Mouse (Mus musculus) cerebral cortex, adult 2 months (tissue): ENCODE results near the gene Snap47.

Source experiments
- WGBS: fragments of 180-500 bp; shearing (Covaris S2); methylation state at CpG from one replicate; pipeline ENCODE4 v1.1.7; 2018; 5-methylcytosine and 5-hydroxymethylcytosine counted together

Gene Snap47

DNA sequence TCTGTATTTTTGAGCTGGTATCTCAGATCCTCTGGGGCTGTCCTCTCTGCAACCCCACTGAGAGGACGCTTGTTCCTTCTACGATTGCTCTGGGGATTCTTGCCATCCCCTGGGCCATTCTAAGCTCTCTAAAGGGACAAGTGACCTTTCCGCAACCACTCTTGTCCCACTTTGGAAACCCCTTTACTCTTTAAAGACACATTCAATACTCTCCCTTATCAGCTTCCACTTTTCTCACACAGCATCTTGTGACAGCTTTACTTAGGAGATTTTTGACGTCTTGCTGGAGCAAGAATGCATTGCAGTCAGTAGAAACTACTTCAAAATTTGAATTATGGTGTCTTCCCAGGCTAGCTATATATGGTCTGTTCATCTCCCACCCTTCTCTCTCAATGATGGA is at the start of gene Snap47:
Gene Snap47 (minus strand): TSS at position 101 of the 400 bp plus-strand sequence.
- 77% methylated on average over 4 of the region's 4 CpGs for WGBS

DNA sequence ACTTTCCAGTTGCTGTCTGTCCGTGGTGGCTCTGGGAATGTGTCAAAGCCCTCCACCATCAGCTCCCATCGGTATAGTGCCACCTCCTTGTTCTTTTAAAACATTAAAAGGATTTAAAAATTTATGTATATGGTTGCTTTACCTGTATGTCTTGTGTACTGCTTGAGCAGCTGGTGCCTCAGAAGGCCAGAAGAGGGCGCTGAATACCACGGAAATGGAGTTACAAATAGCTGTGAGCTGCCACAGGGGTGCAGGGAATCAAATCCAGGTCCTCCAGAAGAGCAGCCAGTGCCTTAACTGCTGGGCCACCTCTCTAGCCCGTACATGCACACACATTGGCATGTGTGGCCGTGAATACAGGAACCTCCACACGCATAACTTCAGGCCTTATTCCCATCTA is 46.8 kb upstream of the Snap47 start:
- WGBS = 91% methylated on average over 7 of the region's 7 CpGs

DNA sequence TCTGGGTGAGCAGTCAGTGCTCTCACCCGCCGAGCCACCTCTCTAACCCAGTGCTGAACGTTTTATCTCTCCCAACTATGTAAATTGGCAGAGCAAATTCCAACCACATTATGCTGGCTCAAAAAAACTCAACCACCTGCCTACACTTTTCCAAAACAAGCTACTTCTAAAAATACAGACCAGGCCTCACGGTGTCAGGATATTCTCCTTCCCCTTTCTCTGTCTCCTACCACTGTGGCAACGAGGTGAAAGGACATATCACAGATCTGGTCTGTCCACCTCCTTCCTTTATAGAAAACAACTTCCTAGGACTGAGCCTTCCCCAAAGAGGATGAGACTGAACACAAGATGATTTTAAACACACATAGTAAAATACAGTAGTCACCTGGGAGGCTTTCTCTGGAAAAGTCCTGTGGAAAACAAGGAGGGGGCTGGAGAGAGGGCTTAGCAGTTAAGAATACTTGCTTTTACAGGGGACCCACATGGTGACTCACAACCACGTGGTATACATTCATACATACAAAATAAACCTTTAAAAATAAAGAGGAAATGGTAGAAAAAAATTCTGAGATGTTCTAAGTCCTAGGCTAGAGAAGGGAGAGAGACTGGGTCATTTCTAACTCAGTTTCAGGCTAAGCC is 45.8 kb upstream of the Snap47 start:
- whole genome bisulfite sequencing = 48% methylated on average over 6 of the region's 6 CpGs

DNA sequence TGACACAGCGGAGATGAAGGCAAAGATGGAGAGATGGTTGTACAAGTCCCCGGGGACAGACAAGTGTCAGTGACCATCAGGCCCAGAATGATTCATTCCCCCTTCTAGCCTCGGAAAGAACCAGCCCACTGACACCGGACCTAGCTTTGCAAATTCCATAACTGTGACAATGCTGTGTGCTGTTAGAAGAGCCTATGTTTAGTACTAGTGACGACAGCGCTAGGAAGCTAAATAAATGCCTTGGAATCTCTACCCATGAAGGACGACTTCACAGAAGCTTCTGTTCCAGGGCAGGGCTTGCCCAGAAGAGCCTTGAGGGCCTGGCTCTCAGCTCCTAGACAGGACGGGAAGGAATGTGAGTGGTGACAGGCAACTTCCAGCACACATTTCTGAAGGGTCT is 35.2 kb upstream of the Snap47 start:
- 48% methylated on average over 8 of the region's 8 CpGs for WGBS

DNA sequence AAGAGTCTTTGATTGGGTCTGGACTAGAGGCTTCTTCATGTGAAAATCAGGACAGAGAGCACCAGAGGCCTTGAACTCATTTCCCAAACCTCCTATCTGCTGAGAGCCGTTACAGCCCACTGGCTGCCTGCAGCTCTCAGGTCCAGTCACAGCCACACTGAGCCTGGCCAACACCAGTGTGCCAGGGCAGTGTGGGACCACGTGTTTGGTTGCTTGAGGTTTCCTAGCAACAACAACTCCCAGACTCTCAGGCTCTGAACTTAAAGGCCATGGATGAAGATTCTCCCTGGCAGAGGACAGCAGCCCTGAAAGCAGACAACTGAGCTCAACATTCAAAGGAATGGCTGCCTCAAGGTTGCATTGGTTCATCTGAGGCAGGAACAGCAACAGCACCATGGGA is 34.7 kb upstream of the Snap47 start:
- 31% methylated on average over 2 of the region's 2 CpGs for WGBS

DNA sequence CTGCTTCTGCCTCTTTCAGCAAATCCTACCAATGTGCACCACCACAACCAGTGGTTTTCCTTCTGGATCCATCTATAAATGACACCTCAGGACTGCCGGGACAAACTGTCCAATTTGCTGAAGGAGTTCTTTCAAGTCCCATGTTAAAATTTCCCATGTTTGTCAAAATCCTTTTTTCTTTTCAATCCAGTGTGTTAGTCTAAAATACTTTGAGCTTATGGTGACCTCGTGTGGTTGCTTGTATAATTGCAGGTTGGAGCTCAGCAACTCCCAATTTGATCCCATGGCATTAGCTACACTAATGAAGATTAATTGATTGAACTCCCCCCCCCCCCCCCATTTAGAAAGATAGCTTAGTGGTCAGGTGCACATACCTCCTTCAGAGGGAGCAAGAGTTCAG is 32.2 kb upstream of the Snap47 start:
- WGBS = 2% methylated on average over 2 of the region's 2 CpGs

DNA sequence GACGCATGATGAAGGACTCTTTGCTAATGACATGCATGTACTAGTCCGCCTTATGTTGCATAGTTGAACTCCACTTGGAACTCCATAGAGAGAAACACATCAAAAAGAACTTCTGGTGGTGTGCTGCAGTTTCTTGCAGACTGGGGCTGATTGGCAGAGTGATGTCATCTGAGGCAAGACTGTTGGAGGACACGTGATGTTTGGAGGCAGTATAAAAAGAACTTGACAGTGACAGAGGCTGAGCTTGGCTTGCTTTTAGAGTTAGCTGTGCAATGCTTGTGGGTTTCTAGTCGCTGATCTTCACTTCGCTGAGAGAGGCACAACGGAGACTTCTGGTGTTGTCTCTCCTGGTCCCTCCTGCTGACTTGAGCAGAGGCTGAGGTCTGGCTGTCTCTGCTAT is 26.3 kb upstream of the Snap47 start:
- WGBS = 55% methylated on average over 6 of the region's 6 CpGs

DNA sequence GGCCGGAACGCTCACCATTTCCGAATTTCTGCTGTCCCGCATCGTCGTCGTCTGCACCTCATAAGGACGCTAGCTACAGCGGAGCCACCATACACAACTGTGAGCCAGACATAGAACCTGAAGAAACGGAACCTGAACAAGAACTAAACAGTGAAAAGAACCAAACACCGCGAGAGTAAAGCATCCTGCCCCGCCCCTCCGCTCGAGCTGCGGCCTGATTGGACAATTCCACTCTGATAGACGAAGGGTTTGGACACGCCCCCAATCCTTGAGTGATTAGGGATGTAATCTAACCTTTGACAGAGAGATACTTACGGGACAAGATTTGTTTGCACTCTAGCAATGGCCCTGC is 21.3 kb upstream of the Snap47 start, which contains the start of gene Zfp867:
Gene Zfp867 (minus strand): TSS at position 149 of the 352 bp plus-strand sequence.
- WGBS = under 1% methylated on average over 19 of the region's 19 CpGs

DNA sequence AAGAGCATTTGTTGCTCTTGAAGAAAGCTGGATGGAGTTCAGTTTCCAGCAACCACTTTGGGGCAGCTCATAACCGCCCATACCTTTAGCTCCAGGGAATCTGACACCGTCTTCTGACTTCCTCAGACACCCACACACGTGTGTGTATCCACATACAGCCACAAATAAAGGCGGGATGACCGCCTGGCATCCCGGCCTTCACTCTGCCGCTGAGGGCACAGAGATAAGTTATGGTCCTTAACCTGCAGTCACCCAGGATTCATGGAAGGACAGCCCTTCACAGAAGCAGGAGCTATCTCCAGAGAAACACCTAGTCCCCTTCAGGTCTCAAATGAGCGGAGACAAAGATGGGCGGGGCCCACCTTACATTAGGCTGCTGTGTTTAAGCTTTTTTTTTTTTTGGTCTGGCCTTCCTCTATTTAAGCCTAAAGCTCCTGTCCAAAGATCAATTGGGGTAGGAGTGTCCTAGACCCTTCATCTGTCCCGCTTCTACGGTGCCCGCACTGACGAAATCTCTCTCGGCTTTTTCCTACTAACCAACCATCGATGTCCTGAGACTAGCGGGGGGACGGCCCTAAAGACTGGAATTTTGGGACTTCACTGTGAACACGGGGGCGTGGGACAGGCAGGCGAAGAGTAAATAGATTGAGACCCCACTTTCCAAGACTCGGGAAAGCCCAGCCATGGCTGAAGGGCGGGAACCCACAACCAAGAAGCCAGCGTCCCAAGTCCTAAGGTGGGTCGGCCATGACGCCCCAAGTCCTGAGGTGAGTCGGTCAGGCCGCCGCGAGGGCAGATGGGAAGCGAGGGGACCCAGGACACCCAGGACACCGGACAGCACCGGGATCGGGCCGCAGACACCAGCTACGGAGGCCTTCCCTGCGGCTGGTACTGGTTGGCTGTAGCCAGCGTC is 20.7 kb upstream of the Snap47 start:
- 5% methylated on average over 37 of the region's 37 CpGs for WGBS

DNA sequence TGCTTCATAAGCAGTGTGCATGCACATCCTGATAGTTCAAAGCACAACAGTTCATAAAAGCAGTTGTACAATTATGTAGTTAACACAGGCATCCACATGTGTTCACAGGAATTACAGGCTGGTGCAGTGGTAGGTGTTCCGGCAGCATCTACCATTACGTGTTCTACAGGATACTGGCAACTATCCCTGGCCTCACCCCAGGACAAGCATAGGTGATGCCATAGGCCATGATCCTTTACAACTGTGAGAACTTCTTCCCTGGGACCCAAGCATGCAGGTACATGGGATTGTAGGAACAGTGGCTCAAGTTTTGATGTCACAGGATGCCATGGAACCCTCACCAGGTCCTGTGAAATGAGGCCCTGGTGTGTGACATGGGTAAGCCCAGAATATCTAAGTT is 9.5 kb upstream of the Snap47 start:
- 95% methylated on average over 2 of the region's 2 CpGs for WGBS

DNA sequence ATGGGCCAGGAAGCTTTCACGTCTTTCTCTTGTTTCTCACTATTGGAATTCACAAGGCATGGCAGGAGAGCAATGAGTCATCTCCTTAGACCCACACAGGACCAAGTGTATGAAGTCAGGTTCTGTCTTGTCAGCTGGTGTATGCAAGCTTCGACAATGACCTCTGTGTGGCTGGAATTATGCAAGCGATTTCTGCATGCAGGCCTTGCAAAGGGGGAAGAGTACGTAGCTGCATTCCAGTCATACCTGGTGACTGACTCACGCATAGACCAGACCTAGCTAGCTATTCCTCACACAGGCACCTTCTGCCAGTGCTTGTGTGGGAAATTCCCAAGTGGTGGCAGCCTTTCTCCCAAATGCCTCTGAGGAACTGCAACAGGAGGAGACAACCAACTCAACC is 8.0 kb upstream of the Snap47 start:
- 20% methylated on average over 5 of the region's 5 CpGs for WGBS

DNA sequence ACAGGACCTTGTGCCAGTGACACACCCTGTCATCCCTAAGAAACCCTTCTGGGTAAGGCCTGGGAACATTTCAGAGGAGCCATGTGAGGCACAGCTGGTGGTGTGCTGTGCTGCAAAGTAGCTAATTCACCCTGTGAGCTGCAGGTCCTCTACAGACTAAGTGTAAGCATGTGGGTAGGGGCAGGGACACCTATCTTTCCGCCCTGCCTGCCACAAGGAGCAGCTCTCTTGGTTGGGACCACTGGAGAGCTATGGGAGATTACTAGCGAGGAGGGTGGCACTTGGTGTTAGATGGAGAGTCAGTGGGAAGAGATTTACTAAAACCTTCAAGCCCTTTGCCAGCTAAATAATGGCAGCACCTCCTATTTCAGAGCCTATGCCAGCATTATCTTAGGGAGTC is 5.9 kb upstream of the Snap47 start:
- 93% methylated on average over 2 of the region's 2 CpGs for WGBS

DNA sequence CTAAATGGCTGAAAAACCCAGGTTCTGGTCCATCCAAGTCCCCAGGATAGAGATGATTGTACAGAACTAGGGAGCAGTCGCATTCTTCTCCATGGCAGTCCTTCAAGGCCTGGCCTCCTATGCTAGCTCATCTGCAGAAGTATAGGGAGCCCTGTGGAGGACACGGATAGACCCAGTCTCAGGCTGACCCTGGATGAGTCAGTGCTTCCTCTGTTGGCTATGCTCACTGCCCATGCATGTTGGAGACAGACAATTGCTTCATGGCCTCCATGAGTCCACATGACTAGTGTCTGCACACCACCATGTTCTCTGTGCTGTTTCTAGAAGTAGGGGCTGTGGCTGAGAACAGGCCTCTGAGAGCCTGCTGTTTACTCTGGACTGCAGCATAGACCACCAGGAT is 5.4 kb upstream of the Snap47 start:
- 92% methylated on average over 2 of the region's 2 CpGs for WGBS

DNA sequence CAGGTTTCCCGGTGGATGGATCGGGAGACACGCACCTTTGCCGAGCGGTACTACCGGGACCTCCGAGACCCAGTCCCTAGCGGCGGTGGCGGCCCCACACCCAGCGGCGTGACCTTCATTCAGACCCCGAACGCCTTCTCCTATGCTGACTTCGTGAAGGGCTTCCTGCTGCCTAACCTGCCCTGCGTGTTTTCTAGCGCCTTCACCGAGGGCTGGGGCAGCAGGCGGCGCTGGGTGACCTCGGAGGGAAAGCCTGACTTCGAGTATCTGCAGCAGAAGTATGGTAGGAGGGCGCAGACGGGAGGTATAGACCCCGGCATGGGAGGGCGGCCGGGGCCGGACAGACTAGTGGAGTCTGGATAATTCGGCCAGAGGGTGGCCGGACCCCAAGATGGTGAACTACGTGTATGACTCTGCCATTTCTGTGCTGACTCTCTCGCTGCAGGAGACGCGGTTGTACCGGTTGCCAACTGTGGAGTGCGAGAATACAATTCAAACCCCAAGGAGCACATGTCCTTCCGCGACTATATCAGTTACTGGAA is 685 bp downstream of the Snap47 start:
- WGBS = under 1% methylated on average over 38 of the region's 38 CpGs

DNA sequence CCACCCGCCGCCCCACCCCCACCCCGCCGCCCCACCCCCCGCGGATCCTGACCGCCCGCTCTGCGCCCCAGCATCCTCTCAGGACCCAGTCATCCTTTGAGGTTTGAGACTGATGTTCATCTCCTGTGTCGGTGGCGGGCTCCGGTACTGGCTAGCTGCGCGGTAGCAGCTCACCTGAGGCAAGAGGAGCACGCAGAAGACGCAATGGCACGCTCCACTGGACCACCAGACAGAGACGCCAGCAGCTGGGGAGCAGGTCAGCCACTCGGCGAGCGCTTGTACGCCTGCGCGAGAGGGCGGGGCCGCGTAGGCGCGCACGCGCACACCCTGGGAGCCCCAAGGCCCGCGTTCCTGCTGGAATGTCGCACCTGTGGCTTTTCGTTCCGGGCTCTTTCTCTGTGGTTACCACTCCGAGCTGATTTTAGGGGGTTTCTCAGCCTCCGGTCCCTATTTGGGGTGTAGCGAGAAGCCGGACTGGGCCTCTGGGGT is 1.2 kb downstream of the Snap47 start, which contains the start of gene Jmjd4:
Gene Jmjd4 (plus strand): TSS at position 305 of the 489 bp plus-strand sequence.
- WGBS = under 1% methylated on average over 36 of the region's 40 CpGs

DNA sequence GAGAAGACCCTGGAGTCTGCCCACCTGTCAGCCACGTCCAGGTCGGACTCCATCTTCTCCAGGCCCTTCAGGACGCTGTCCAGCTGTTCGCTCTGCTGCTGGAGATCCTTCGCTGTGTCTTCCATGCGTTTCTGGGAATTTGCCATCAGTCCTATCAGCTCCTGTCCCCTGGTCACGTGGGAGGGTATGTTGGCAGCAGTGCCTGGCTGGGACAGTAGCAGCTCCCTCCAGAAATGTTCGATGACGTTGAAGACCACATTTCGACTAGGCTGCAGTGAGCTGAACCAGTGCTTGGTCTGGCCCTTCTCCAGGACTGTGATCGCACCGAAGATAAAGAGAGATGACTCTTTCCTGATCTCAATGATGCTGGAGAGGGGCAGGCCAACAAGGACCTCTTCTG is 13.0 kb downstream of the Snap47 start:
- WGBS = 83% methylated on average over 12 of the region's 12 CpGs

DNA sequence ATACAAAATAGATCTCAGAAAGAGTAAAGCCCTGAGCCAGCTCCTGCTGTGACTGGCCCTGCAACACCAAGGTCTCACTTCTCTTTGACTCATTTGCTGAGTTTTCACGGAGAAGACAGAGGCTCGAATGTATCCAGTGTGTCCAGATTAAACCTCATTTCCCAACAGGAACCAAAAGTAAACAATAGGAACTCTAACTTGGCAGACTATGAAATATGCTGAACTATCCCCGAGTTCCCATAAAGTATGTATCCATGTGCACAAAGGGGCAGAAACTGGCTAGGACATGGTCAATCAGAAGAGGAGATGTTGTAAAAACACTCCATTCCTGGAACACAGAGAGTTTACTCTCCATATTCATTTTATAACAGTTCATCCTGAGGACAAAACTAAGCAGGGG is 18.7 kb downstream of the Snap47 start:
- WGBS = 16% methylated on average over 3 of the region's 3 CpGs

DNA sequence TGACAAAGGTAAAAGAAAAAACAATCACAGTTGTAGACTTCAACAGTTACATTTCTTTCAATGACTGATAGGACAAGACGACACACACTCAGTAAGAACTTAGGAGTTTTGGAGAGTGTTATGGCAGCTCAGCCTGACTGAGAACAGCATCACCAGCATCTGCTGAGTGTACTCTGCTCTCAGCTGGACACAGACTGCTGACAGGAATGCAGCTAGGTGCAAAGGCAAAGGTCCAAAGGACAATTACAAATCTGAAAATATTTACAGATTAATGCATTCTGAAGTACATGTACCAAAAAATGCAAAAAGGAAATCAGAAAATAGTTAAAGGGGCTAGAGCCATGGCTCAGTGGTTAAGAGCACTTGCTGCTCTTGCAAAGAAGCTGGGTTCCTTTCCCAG is 21.0 kb downstream of the Snap47 start:
- WGBS = 57% methylated on average over 1 of the region's 1 CpGs

DNA sequence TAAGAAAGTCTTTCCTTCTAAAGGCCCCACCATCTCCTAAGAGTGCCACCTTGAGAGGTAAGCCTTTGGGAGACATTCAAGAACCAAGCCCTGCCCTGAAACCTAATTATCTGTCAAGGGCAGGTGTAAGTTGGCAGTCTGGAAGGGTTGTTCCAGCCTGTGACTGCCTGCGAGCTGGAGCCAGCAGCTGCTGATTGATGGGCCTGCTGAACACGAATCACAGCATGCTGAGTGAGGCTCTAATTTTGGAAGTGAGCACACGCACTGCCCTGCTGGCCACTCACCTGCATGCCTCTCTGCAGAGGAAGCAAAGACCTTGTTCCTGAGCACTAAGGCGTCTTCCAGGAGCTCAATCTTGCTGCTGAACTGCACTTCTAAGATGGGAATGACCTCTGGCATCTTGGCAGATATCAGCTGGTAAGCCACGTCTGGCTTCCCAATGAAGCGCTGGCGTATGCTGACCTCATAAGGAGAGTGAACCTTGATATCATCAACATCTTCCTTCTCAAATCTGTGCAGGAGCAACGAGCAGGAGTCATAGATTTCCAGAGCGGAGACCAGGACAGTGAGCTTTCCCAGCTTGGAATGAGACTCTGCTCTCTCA is 22.8 kb downstream of the Snap47 start:
- whole genome bisulfite sequencing = 82% methylated on average over 9 of the region's 9 CpGs

DNA sequence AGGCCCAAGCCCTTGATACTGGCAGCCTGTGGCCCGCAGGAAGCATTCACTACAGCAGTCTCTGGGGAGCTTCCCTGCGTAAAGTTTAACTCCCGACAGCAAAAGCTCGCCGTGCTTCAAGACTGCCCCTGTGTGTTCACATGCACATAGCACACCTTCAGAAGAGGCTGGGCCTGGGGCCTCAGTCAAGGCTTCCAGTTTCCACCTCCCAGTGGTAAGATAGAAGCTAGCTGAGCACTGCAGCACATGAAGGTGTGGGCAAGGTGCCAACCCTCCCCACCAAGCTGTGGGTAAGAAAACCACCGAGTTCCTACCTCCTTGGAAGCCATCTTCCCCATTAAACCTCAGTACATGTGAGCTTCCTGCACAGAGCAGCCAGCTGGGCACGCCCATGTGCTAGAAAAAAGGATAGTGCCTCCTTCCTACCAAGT is 25.3 kb downstream of the Snap47 start:
- 33% methylated on average over 7 of the region's 7 CpGs for WGBS

DNA sequence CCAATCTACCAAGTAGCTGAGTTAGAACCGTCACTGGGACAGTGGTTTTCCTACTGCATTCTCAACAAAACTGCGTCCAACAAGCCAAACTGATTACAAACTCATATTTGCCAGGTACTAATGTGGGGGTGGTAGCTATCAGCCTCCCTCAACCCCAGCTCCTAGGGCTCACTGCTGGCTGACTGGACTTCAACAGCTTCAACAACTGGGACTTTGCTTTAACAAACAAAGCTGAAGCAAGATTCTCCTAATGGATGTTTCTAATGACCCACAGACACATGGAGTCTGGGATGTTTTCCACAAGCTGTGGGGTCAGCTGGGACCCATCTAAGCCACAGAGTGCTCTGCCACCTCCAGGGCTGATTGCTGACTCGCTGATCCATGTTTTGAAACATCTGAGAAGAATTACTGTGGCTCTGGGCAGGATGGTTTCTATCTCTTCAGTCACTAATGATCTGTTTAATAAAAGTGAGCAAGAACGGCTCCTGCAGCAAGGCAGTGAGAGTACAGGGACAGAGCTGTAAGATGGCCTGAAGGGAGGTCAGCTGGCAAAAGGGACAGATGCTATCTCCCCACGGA is 27.9 kb downstream of the Snap47 start:
- WGBS = 77% methylated on average over 5 of the region's 5 CpGs

DNA sequence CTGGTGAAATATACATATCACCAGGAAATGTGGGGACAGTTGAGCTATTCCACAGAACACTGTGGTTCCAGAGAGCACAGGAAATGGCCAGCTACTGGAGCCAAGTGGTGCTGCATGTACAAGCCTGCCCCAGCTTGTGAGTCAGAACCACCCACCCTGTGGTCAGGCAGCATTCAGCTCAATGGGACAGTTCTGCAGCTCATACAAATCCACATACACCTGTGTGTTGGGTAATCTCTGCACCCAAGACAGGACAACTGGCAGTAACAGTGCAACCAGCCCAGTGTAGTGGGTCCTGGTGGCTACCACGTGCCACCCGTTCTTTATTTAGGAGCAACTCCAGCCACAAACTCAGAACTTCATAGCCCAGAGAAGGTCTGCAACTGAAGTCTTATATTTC is 29.0 kb downstream of the Snap47 start:
- WGBS = 77% methylated on average over 2 of the region's 2 CpGs
